Mouse (Mus musculus): ENCODE data around the gene Rap2a. TPM values are rescaled to one million over a fixed set of nuclear protein-coding genes. Genes with fewer than 3 reads are reported as not detected.

The Rap2a gene
- total RNA-seq, 1 experiment from 2014 or later, result 24.3 TPM

GRCm38 (mm10) chr14:120542976-120543375 is 64.7 kb downstream of the Rap2a start:
- DNase-seq, result no peak

GRCm38 (mm10) chr14:120543846-120544245 is 65.6 kb downstream of the Rap2a start:
- DNase-seq, result no peak

- DNase-seq, result no peak
Measured at GRCm38 (mm10) chr14:120544495-120544894, 66.3 kb downstream of the Rap2a start.

GRCm38 (mm10) chr14:120544946-120545345 is 66.7 kb downstream of the Rap2a start:
- no peak for DNase-seq

Other genes with a start within 250 kb of the Rap2a start
- gene Mbnl2, start 202.8 kb upstream of the Rap2a start, total RNA-seq (2021), result 202 and 226 TPM in 2 replicates